Mouse (Mus musculus) liver, postnatal 0 days (tissue): Measurements from ENCODE around the gene Dlx4.

Source experiments
- CTCF ChIP-seq: sonication (generic); IDR thresholded peaks from 2 replicates; pipeline ENCODE4 v1.5.1; 2016; ENCODE audit warnings: antibody characterized with exemption, low read depth
- EP300 ChIP-seq: IDR thresholded peaks from 2 replicates; pipeline ENCODE4 v1.6.1; 2016; ENCODE audit warnings: antibody characterized with exemption, low read depth, mild to moderate bottlenecking

GRCm38 (mm10) chr11:95121161-95122099 lies 24.6 kb downstream of the Dlx4 start:
- TF ChIP-seq CTCF = no peak
- TF ChIP-seq EP300 = no peak
